25 mouse cellular contexts compared by ENCODE assay signal in genomic region chr12:113048103-113048502, GRCm38 (mm10). TPM values are rescaled to one million over a fixed set of nuclear protein-coding genes. Genes with fewer than 3 reads are reported as not detected.
DNase-seq lines count a peak whose midpoint lies in the region; ATAC-seq and TF ChIP-seq lines count a peak whose summit lies in the region.
"Had no signal": no experiment of that assay in that cellular context is flagged by ENCODE, and none has a peak within 500 bp of the region (broad histone marks: within the 10 kb centered on the region; RNA-seq: fewer than 3 reads in every experiment).

No protein-coding gene starts in this region.

- TF ChIP-seq POLR2A in thymus, adult 2 months (IDR thresholded peaks at IDR 0.05; ENCODE audit: control insufficient read depth, extremely low read depth, insufficient read depth, low read length, poor library complexity) = no peak

- no peak overlapping the region for H3K27ac ChIP-seq in hindbrain, postnatal 0 days
- H3K27ac ChIP-seq in hindbrain, embryonic 10.5 days = no peak overlapping the region
- H3K27ac ChIP-seq in lung, postnatal 0 days (ENCODE audit: low read length) = no peak overlapping the region
- peak overlapping the region; percentile 11 for H3K27ac ChIP-seq in thymus, adult 2 months (ENCODE audit: control insufficient read depth, insufficient read depth, low read length)
- H3K27ac ChIP-seq: heart, embryonic 15.5 days; midbrain, embryonic 13.5 days; neural tube, embryonic 12.5 days; stomach, postnatal 0 days had no signal

- H3K27me3 ChIP-seq in hindbrain, postnatal 0 days (ENCODE audit: insufficient read depth, low read length) = no peaks in the 10 kb centered on the region
- no peaks in the 10 kb centered on the region for H3K27me3 ChIP-seq in hindbrain, embryonic 10.5 days (ENCODE audit: insufficient read depth, poor library complexity, severe bottlenecking)
- H3K27me3 ChIP-seq in lung, postnatal 0 days (replicated peaks; ENCODE audit: insufficient read depth, low read length) = no peaks in the 10 kb centered on the region
- no peaks in the 10 kb centered on the region for H3K27me3 ChIP-seq in thymus, adult 2 months (ENCODE audit: control insufficient read depth, insufficient read depth, low read length)
- H3K27me3 ChIP-seq: heart, embryonic 15.5 days; midbrain, embryonic 13.5 days; neural tube, embryonic 12.5 days had no signal

- TF ChIP-seq CTCF in hindbrain, postnatal 0 days (IDR thresholded peaks at IDR 0.05; ENCODE audit: low read depth) = no peak
- no peak for TF ChIP-seq CTCF in lung, postnatal 0 days (IDR thresholded peaks at IDR 0.05)
- no peak for TF ChIP-seq CTCF in thymus, adult 2 months (IDR thresholded peaks at IDR 0.05; ENCODE audit: borderline replicate concordance, control insufficient read depth, extremely low read depth, insufficient read depth, low read length, poor library complexity)

- no peak for TF ChIP-seq EP300 in lung, postnatal 0 days (IDR thresholded peaks at IDR 0.05)

- H3K9ac ChIP-seq in hindbrain, postnatal 0 days (replicated peaks; ENCODE audit: low read length) = no peak overlapping the region
- H3K9ac ChIP-seq in lung, postnatal 0 days (replicated peaks; ENCODE audit: low read depth) = no peak overlapping the region
- H3K9ac ChIP-seq: heart, embryonic 15.5 days; midbrain, embryonic 13.5 days; neural tube, embryonic 12.5 days had no signal

- H3K9me3 ChIP-seq in hindbrain, postnatal 0 days (ENCODE audit: low read length) = no peaks in the 10 kb centered on the region
- no peaks in the 10 kb centered on the region for H3K9me3 ChIP-seq in hindbrain, embryonic 10.5 days
- H3K9me3 ChIP-seq in lung, postnatal 0 days (ENCODE audit: low read length) = no peaks in the 10 kb centered on the region
- H3K9me3 ChIP-seq: heart, embryonic 15.5 days; midbrain, embryonic 13.5 days; neural tube, embryonic 12.5 days had no signal

- H3K4me1 ChIP-seq in hindbrain, postnatal 0 days (ENCODE audit: insufficient read depth, low read length) = no peaks in the 10 kb centered on the region
- peaks cover 11% of the 10 kb centered on the region for H3K4me1 ChIP-seq in hindbrain, embryonic 10.5 days (replicated peaks)
- peaks cover 6% of the 10 kb centered on the region; the same call in 1 of the 2 replicates for H3K4me1 ChIP-seq in lung, postnatal 0 days (ENCODE audit: insufficient read depth, low read depth, low read length)
- peaks cover 79% of the 10 kb centered on the region for H3K4me1 ChIP-seq in thymus, adult 2 months (replicated peaks; ENCODE audit: control insufficient read depth, insufficient read depth, low read length)
- H3K4me1 ChIP-seq: midbrain, embryonic 13.5 days; neural tube, embryonic 12.5 days had no signal

- peak; percentile 48 for DNase-seq in hindbrain, postnatal 0 days (ENCODE audit: low spot score)
- DNase-seq in hindbrain, embryonic 10.5 days (ENCODE audit: low spot score) = no peak
- peak; percentile 13 for DNase-seq in lung, postnatal 10 days
- DNase-seq in lung, postnatal 0 days (ENCODE audit: low spot score) = no peak
- DNase-seq in thymus, adult 2 months = no peak
- DNase-seq in thymus, postnatal 14 days = no peak
- DNase-seq in kidney, adult 18-20 months = no peak
- DNase-seq: adrenal gland, adult 2 months; cerebellum, adult 11-12 months; heart, postnatal 36 days; kidney, adult 11 months; kidney, postnatal 4 days; lung, adult 18-20 months; thymus, postnatal 25 days had no signal

- ATAC-seq in hindbrain, postnatal 0 days = peak; percentile 80
- no peak for ATAC-seq in lung, postnatal 0 days
- ATAC-seq: midbrain, embryonic 13.5 days had no signal

- no peak overlapping the region for H3K4me2 ChIP-seq in hindbrain, postnatal 0 days (ENCODE audit: low read depth, low read length)
- no peak overlapping the region for H3K4me2 ChIP-seq in lung, postnatal 0 days (replicated peaks; ENCODE audit: low read depth, low read length)
- H3K4me2 ChIP-seq: heart, embryonic 15.5 days; liver, embryonic 11.5 days; midbrain, embryonic 13.5 days; neural tube, embryonic 12.5 days had no signal

- no peak overlapping the region for H3K4me3 ChIP-seq in hindbrain, postnatal 0 days (ENCODE audit: low read length)
- H3K4me3 ChIP-seq in hindbrain, embryonic 10.5 days = no peak overlapping the region
- H3K4me3 ChIP-seq in lung, postnatal 0 days (ENCODE audit: low read depth, low read length) = no peak overlapping the region
- no peak overlapping the region for H3K4me3 ChIP-seq in thymus, adult 2 months (ENCODE audit: control insufficient read depth, insufficient read depth, low read length)
- H3K4me3 ChIP-seq: heart, embryonic 15.5 days; midbrain, embryonic 13.5 days; neural tube, embryonic 12.5 days had no signal

- 69% methylated on average over 5 of the region's 5 CpGs for WGBS in hindbrain, postnatal 0 days
- 92% methylated on average over 5 of the region's 5 CpGs for WGBS in hindbrain, embryonic 10.5 days
- 86% methylated on average over 5 of the region's 5 CpGs for WGBS in lung, postnatal 0 days
- 84% methylated on average over 5 of the region's 5 CpGs for WGBS in thymus, adult 2 months

- H3K36me3 ChIP-seq in hindbrain, postnatal 0 days (ENCODE audit: insufficient read depth, low read length) = peaks cover 21% of the 10 kb centered on the region
- peaks cover 91% of the 10 kb centered on the region for H3K36me3 ChIP-seq in hindbrain, embryonic 10.5 days
- peaks cover 13% of the 10 kb centered on the region for H3K36me3 ChIP-seq in lung, postnatal 0 days (ENCODE audit: insufficient read depth, low read length)
- no peaks in the 10 kb centered on the region for H3K36me3 ChIP-seq in thymus, adult 2 months (ENCODE audit: control insufficient read depth, insufficient read depth, low read length)

RNA-seq across cellular contexts. Expression of gene Tex22, which starts 26.2 kb away (rescaled TPM):
- total RNA-seq in hindbrain, postnatal 0 days (2014; rRNA removed) = 0.73 and 1.8 TPM in 2 replicates
- polyA plus RNA-seq in hindbrain, postnatal 0 days (2015; fragmentation: Nextera tagmentation; extraction: Ambion mirVana) = not detected in 2 replicates
- polyA plus RNA-seq in hindbrain, embryonic 10.5 days (2016; fragmentation: Nextera tagmentation; extraction: Ambion mirVana) = 0.12 TPM in 1 of 2 replicates, not detected in the other
- not detected in 2 replicates for polyA plus RNA-seq in lung, postnatal 0 days (2015; fragmentation: Nextera tagmentation; extraction: Ambion mirVana)
- polyA plus RNA-seq in thymus, adult 2 months (2012; rRNA removed) = 0.31 and 0.66 TPM in 2 replicates
- total RNA-seq: gastrocnemius, adult 8-10 months; heart, postnatal 36 days had no signal
- polyA plus RNA-seq: C2C12; cortical plate, adult 2 months; embryonic facial prominence, embryonic 11.5 days; forebrain, embryonic 11.5 days; heart, embryonic 15.5 days; kidney, embryonic 16.5 days; liver, embryonic 11.5 days; neural tube, embryonic 12.5 days; stomach, postnatal 0 days had no signal

RNA-seq across cellular contexts. Expression of gene Pacs2, which starts 33.8 kb away (rescaled TPM):
- 111 and 125 TPM in 2 replicates for total RNA-seq in hindbrain, postnatal 0 days (2014; rRNA removed)
- polyA plus RNA-seq in hindbrain, postnatal 0 days (2015; fragmentation: Nextera tagmentation; extraction: Ambion mirVana) = 20.3 and 20.6 TPM in 2 replicates
- polyA plus RNA-seq in hindbrain, embryonic 10.5 days (2016; fragmentation: Nextera tagmentation; extraction: Ambion mirVana) = 19.3 and 25.6 TPM in 2 replicates
- polyA plus RNA-seq in lung, postnatal 0 days (2015; fragmentation: Nextera tagmentation; extraction: Ambion mirVana) = 6.8 and 9.5 TPM in 2 replicates
- polyA plus RNA-seq in thymus, adult 2 months (2012; rRNA removed) = 60.3 and 66.6 TPM in 2 replicates

RNA-seq across cellular contexts. Expression of gene Brf1, which starts 47.6 kb away (rescaled TPM):
- total RNA-seq in hindbrain, postnatal 0 days (2014; rRNA removed) = 29.4 and 32.9 TPM in 2 replicates
- polyA plus RNA-seq in hindbrain, postnatal 0 days (2015; fragmentation: Nextera tagmentation; extraction: Ambion mirVana) = 39.0 and 40.8 TPM in 2 replicates
- polyA plus RNA-seq in hindbrain, embryonic 10.5 days (2016; fragmentation: Nextera tagmentation; extraction: Ambion mirVana) = 55.4 and 57.1 TPM in 2 replicates
- polyA plus RNA-seq in lung, postnatal 0 days (2015; fragmentation: Nextera tagmentation; extraction: Ambion mirVana) = 38.8 and 44.9 TPM in 2 replicates
- 247 and 304 TPM in 2 replicates for polyA plus RNA-seq in thymus, adult 2 months (2012; rRNA removed)

RNA-seq across cellular contexts. Expression of gene Mta1, which starts 50.0 kb away (rescaled TPM):
- 57.6 and 65.0 TPM in 2 replicates for total RNA-seq in hindbrain, postnatal 0 days (2014; rRNA removed)
- 13.1 and 13.5 TPM in 2 replicates for polyA plus RNA-seq in hindbrain, postnatal 0 days (2015; fragmentation: Nextera tagmentation; extraction: Ambion mirVana)
- 18.5 and 20.6 TPM in 2 replicates for polyA plus RNA-seq in hindbrain, embryonic 10.5 days (2016; fragmentation: Nextera tagmentation; extraction: Ambion mirVana)
- 10.5 and 12.2 TPM in 2 replicates for polyA plus RNA-seq in lung, postnatal 0 days (2015; fragmentation: Nextera tagmentation; extraction: Ambion mirVana)
- 163 and 208 TPM in 2 replicates for polyA plus RNA-seq in thymus, adult 2 months (2012; rRNA removed)

Comparison
In these comparisons a context has a peak if more than half of its experiments do, and no peak if none do; other contexts are left out.
1. DNase-seq: peak in hindbrain, postnatal 0 days (single experiment) and lung, postnatal 10 days (single experiment); none in hindbrain, embryonic 10.5 days (single experiment), lung, postnatal 0 days (single experiment), thymus, adult 2 months (single experiment), thymus, postnatal 14 days (single experiment) and kidney, adult 18-20 months (single experiment).